Mouse (Mus musculus): ENCODE data around the gene Gcnt1. TPM values are rescaled to one million over a fixed set of nuclear protein-coding genes. Genes with fewer than 3 reads are reported as not detected.
A peak's percentile ranks its signal among the peaks of the same experiment; 100 is the strongest.

Gene Gcnt1
- polyA plus RNA-seq, 1 experiment from 2014 or later = 19.0 TPM

GRCm38 (mm10) chr19:17296081-17296480 is 76.6 kb downstream of the Gcnt1 start:
- WGBS (ENCODE audit: insufficient replicate concordance) = 24% methylated on average over 5 of the region's 5 CpGs
- no peaks in the 10 kb centered on the region for H3K27me3 ChIP-seq
- no peak overlapping the region for H3K9ac ChIP-seq
- no peak overlapping the region for H3K27ac ChIP-seq (replicated peaks)
- no peak for ATAC-seq (ENCODE audit: insufficient read depth)
- no peak overlapping the region for H3K4me2 ChIP-seq
- no peak overlapping the region for H3K4me3 ChIP-seq (replicated peaks)
- H3K9me3 ChIP-seq (replicated peaks) = no peaks in the 10 kb centered on the region
- H3K36me3 ChIP-seq (replicated peaks) = no peaks in the 10 kb centered on the region
- peaks cover 10% of the 10 kb centered on the region for H3K4me1 ChIP-seq (replicated peaks)

GRCm38 (mm10) chr19:17295211-17295766 is 77.4 kb downstream of the Gcnt1 start:
- H3K36me3 ChIP-seq (replicated peaks) = no peaks in the 10 kb centered on the region
- no peak for ATAC-seq (ENCODE audit: insufficient read depth)
- WGBS (ENCODE audit: insufficient replicate concordance) = 50% methylated on average over 6 of the region's 6 CpGs
- peak overlapping the region; percentile 48; the same call in 1 of the 2 replicates for H3K27ac ChIP-seq (replicated peaks)
- H3K9me3 ChIP-seq (replicated peaks) = no peaks in the 10 kb centered on the region
- no peak overlapping the region for H3K4me3 ChIP-seq (replicated peaks)
- no peaks in the 10 kb centered on the region for H3K27me3 ChIP-seq
- peaks cover 10% of the 10 kb centered on the region for H3K4me1 ChIP-seq (replicated peaks)
- no peak overlapping the region for H3K4me2 ChIP-seq
- no peak overlapping the region for H3K9ac ChIP-seq

- Histone ChIP-seq H3K27ac (replicated peaks) (no peak overlapping the region), H3K9me3 (replicated peaks) (no peaks in the 10 kb centered on the region), H3K9ac (no peak overlapping the region), H3K36me3 (replicated peaks) (no peaks in the 10 kb centered on the region), H3K4me2 (no peak overlapping the region), H3K4me3 (replicated peaks) (no peak overlapping the region), H3K4me1 (replicated peaks) (peaks cover 10% of the 10 kb centered on the region), H3K27me3 (no peaks in the 10 kb centered on the region)
- no peak for ATAC-seq (ENCODE audit: insufficient read depth)
- 82% methylated on average over 5 of the region's 5 CpGs for WGBS (ENCODE audit: insufficient replicate concordance)
Observed at GRCm38 (mm10) chr19:17294136-17294535, 78.5 kb downstream of the Gcnt1 start.

GRCm38 (mm10) chr19:17289526-17289925 is 83.1 kb downstream of the Gcnt1 start:
- H3K9me3 ChIP-seq (replicated peaks) = no peaks in the 10 kb centered on the region
- no peak overlapping the region for H3K4me3 ChIP-seq (replicated peaks)
- WGBS (ENCODE audit: insufficient replicate concordance) = 65% methylated on average over 6 of the region's 6 CpGs
- H3K27me3 ChIP-seq = no peaks in the 10 kb centered on the region
- no peaks in the 10 kb centered on the region for H3K4me1 ChIP-seq (replicated peaks)
- H3K9ac ChIP-seq = no peak overlapping the region
- ATAC-seq (ENCODE audit: insufficient read depth) = no peak
- no peak overlapping the region for H3K4me2 ChIP-seq
- no peaks in the 10 kb centered on the region for H3K36me3 ChIP-seq (replicated peaks)
- H3K27ac ChIP-seq (replicated peaks) = no peak overlapping the region

- WGBS (ENCODE audit: insufficient replicate concordance) = 63% methylated on average over 7 of the region's 7 CpGs
- Histone ChIP-seq H3K4me1 (replicated peaks) (no peaks in the 10 kb centered on the region), H3K4me2 (no peak overlapping the region), H3K9ac (no peak overlapping the region), H3K9me3 (replicated peaks) (no peaks in the 10 kb centered on the region), H3K4me3 (replicated peaks) (no peak overlapping the region), H3K27me3 (no peaks in the 10 kb centered on the region), H3K27ac (replicated peaks) (no peak overlapping the region), H3K36me3 (replicated peaks) (no peaks in the 10 kb centered on the region)
- no peak for ATAC-seq (ENCODE audit: insufficient read depth)
Observed at GRCm38 (mm10) chr19:17286004-17286403, 86.6 kb downstream of the Gcnt1 start.

- H3K27me3 ChIP-seq = no peaks in the 10 kb centered on the region
- no peaks in the 10 kb centered on the region for H3K9me3 ChIP-seq (replicated peaks)
- no peak overlapping the region for H3K9ac ChIP-seq
- H3K27ac ChIP-seq (replicated peaks) = no peak overlapping the region
- H3K36me3 ChIP-seq (replicated peaks) = no peaks in the 10 kb centered on the region
- WGBS (ENCODE audit: insufficient replicate concordance) = 43% methylated on average over 3 of the region's 3 CpGs
- no peak for ATAC-seq (ENCODE audit: insufficient read depth)
- no peaks in the 10 kb centered on the region for H3K4me1 ChIP-seq (replicated peaks)
- no peak overlapping the region for H3K4me3 ChIP-seq (replicated peaks)
- H3K4me2 ChIP-seq = no peak overlapping the region
Observed at GRCm38 (mm10) chr19:17283317-17283716, 89.3 kb downstream of the Gcnt1 start.

GRCm38 (mm10) chr19:17278381-17279051 is 94.1 kb downstream of the Gcnt1 start:
- ATAC-seq (ENCODE audit: insufficient read depth) = no peak
- WGBS (ENCODE audit: insufficient replicate concordance) = 59% methylated on average over 4 of the region's 4 CpGs
- Histone ChIP-seq H3K4me2 (no peak overlapping the region), H3K36me3 (replicated peaks) (no peaks in the 10 kb centered on the region), H3K9me3 (replicated peaks) (no peaks in the 10 kb centered on the region), H3K27ac (replicated peaks) (no peak overlapping the region), H3K4me1 (replicated peaks) (no peaks in the 10 kb centered on the region), H3K27me3 (no peaks in the 10 kb centered on the region), H3K4me3 (replicated peaks) (no peak overlapping the region), H3K9ac (no peak overlapping the region)

Other genes with a start within 250 kb of the Gcnt1 start
- gene Rfk, start 21.2 kb upstream of the Gcnt1 start, polyA plus RNA-seq (2015; fragmentation: Nextera tagmentation; extraction: Ambion mirVana) = 55.3 and 58.4 TPM in 2 replicates

All from liver, embryonic 15.5 days (tissue).